Mouse (Mus musculus) lung, adult 2 months (tissue): Measurements from ENCODE around the gene Nrp2.

Source experiments
- CTCF ChIP-seq: fragments of 200-500 bp; IDR thresholded peaks from 2 replicates; pipeline ENCODE4 v1.5.1; 2011; ENCODE audit warnings: mild to moderate bottlenecking, low read length, control low read depth; ENCODE audit not compliant: insufficient read depth
- POLR2A ChIP-seq: fragments of 200-500 bp; IDR thresholded peaks from 2 replicates; pipeline ENCODE4 v1.6.1; 2011; ENCODE audit warnings: low read depth, mild to moderate bottlenecking, control low read depth, low read length, borderline replicate concordance; ENCODE audit errors: extremely low read depth

DNA sequence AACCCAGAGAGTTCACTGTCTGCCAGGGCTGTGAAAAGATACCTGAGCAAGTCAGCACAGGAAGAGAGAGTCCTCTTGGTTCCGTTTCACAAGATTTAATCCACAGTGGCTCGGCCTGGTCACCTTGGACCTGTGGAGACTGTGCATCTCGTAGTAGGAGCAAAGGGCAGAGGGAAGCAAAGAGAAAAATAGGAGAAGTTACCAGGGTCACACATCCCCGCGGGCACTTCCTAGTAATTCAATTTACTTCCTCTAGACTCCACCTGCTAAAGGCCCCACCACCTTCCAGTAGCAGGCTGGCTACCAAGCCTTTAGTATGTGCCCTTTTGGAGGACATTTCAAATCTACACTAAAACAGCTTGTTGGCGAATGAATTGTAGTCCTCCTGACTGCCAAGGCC is 11.9 kb upstream of the Nrp2 start:
- no peak for TF ChIP-seq CTCF
- no peak for TF ChIP-seq POLR2A
